Mouse (Mus musculus) liver, embryonic 14.5 days (tissue): ENCODE measurements around the gene Rnf208.

Experiments
- CTCF ChIP-seq: IDR thresholded peaks from 2 replicates; pipeline ENCODE4 v1.5.1; 2016; ENCODE audit warnings: antibody characterized with exemption, low read depth, control low read depth
- EP300 ChIP-seq: IDR thresholded peaks from 2 replicates; pipeline ENCODE4 v1.6.1; 2016; ENCODE audit warnings: antibody characterized with exemption, low read depth

- TF ChIP-seq CTCF: no peak
- TF ChIP-seq EP300: no peak
Measured at GRCm38 (mm10) chr2:25290816-25291130, 48.7 kb downstream of the Rnf208 start.
